Mouse (Mus musculus) kidney, postnatal 0 days (tissue): ENCODE results near the gene Dlg4. TPM values are rescaled to one million over a fixed set of nuclear protein-coding genes. Genes with fewer than 3 reads are reported as not detected.

Experiments used
- ATAC-seq: fragments of 200-750 bp; cut with Nextera tagmentation; replicated peaks from 2 replicates; pipeline ENCODE4 v1.8.0; 2017; ENCODE audit warnings: low read depth, moderate number of reproducible peaks, moderate TSS enrichment, moderate library complexity; ENCODE audit not compliant: low FRiP score
- DNase-seq: peaks from one replicate; pipeline ENCODE4 v3.0.0-alpha.2; 2016; ENCODE audit warnings: low spot score
- H3K27ac ChIP-seq: fragments of 300-500 bp; sonication (generic); 2 replicates; pipeline ENCODE4 v1.5.1; 2014; ENCODE audit warnings: mild to moderate bottlenecking
- H3K27me3 ChIP-seq: fragments of 300-500 bp; sonication (generic); 2 replicates; pipeline ENCODE4 v1.6.1; 2014; ENCODE audit warnings: low read length, mixed read lengths; ENCODE audit not compliant: insufficient read depth
- H3K36me3 ChIP-seq: fragments of 300-500 bp; sonication (generic); 2 replicates; pipeline ENCODE4 v1.6.1; 2014; ENCODE audit warnings: low read length, mixed read lengths; ENCODE audit not compliant: insufficient read depth
- H3K4me1 ChIP-seq: fragments of 300-500 bp; sonication (generic); replicated peaks from 2 replicates; pipeline ENCODE4 v1.6.1; 2014; ENCODE audit warnings: antibody characterized with exemption, low read length, mixed read lengths; ENCODE audit not compliant: insufficient read depth
- H3K4me2 ChIP-seq: fragments of 300-500 bp; sonication (generic); 2 replicates; pipeline ENCODE4 v1.6.1; 2014; ENCODE audit warnings: mild to moderate bottlenecking, low read length, moderate library complexity, mixed read lengths
- H3K4me3 ChIP-seq: fragments of 300-500 bp; sonication (generic); replicated peaks from 2 replicates; pipeline ENCODE4 v1.5.1; 2014; ENCODE audit warnings: low read depth, low read length
- H3K9ac ChIP-seq: fragments of 300-500 bp; sonication (generic); 2 replicates; pipeline ENCODE4 v1.6.1; 2014; ENCODE audit warnings: low read depth, low read length
- H3K9me3 ChIP-seq: fragments of 300-500 bp; sonication (generic); replicated peaks from 2 replicates; pipeline ENCODE4 v1.6.1; 2016; ENCODE audit warnings: low read length, inconsistent platforms, mixed read lengths
- CTCF ChIP-seq: IDR thresholded peaks from 2 replicates; pipeline ENCODE4 v1.5.1; 2016; ENCODE audit warnings: antibody characterized with exemption, low read depth, mild to moderate bottlenecking, moderate library complexity
- WGBS: fragments of 180-500 bp; shearing (Covaris S2); extraction: QIAGEN DNeasy Blood & Tissue Kit; methylation state at CpG from one replicate; pipeline ENCODE4 v1.1.7; 2014; 5-methylcytosine and 5-hydroxymethylcytosine counted together
- polyA plus RNA-seq: library from polyadenylated mRNA; unstranded; fragments of >200 nt; fragmentation: Nextera tagmentation; extraction: Ambion mirVana; gene quantifications from 2 replicates; pipeline ENCODE4 v1.2.1, GENCODE M21; 2015

Dlg4 gene
- polyA plus RNA-seq, 1 experiment from 2014 or later = 4.3 TPM

DNA sequence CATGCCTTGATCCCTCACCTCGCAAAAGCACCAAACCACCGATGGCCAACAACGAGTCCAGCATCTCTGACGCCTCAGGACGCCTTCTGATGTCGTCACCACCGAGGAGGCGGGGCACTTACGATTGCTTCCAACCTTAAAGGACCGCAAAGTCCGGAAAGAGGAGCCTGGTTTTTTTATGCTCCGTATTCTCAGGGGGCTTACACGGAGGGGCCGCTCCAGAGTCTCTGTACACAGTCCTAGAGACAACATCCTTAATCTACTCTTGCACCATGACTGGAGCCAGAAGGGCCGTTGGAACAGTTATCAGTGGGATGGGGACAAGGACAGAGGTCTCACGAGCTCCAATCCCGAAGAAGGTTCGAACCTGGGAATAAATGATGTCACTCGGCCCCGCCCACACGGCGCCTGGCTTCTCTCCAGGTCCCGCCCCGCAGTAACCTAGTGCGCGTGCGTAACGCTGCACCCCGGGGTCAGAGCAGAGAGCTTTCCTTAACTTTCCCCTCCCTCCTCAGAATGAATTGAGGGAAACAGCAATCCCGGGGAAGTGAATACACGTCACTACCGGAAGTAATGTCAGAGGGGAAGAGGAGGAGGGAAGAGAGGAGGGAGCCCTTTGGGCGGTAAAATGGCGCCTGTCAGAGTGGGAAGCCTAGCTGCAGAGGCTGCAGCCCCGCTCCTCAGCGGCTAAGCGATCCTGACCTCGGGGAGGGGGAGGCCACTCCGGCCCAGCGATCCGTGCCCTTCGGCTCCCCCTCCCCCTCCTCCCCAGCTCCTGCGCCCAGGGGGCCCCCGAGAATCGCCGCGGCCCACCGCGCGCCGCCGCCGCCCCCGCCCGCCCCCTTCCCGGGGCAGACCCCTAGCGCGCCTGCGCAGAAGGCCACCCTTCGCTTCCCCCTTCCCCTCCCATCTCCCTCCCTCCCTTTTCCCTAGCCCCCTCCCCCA is 36.3 kb upstream of the Dlg4 start:
- peak; percentile 100 for DNase-seq
- peak overlapping the region; percentile 99 for H3K27ac ChIP-seq
- H3K36me3 ChIP-seq = peaks cover 20% of the 10 kb centered on the region; the same call in 1 of the 2 replicates
- ATAC-seq = peak; percentile 94
- peak overlapping the region; percentile 92 for H3K4me2 ChIP-seq
- no peaks in the 10 kb centered on the region for H3K27me3 ChIP-seq
- peaks cover 23% of the 10 kb centered on the region; the same call in 1 of the 2 replicates for H3K4me1 ChIP-seq
- under 1% methylated on average over 48 of the region's 60 CpGs for WGBS
- H3K9me3 ChIP-seq = no peaks in the 10 kb centered on the region
- peak overlapping the region; percentile 97 for H3K9ac ChIP-seq
- H3K4me3 ChIP-seq = peak overlapping the region; percentile 99
- TF ChIP-seq CTCF = no peak

GRCm38 (mm10) chr11:69981141-69981762 is 35.5 kb upstream of the Dlg4 start, which contains the start of gene Ctdnep1:
Gene Ctdnep1 (plus strand): TSS chr11:69981156.
- under 1% methylated on average over 41 of the region's 43 CpGs for WGBS
- peak within 1 kb of the TSS; percentile 97 for H3K9ac ChIP-seq
- peaks cover 20% of the 10 kb centered on the region for H3K36me3 ChIP-seq
- TF ChIP-seq CTCF = no peak
- ATAC-seq = peak; percentile 7
- DNase-seq = no peak
- peak within 1 kb of the TSS; percentile 92 for H3K4me2 ChIP-seq
- H3K4me3 ChIP-seq = peak within 1 kb of the TSS; percentile 99
- peaks cover 23% of the 10 kb centered on the region; the same call in 1 of the 2 replicates for H3K4me1 ChIP-seq
- H3K27ac ChIP-seq = peak within 1 kb of the TSS; percentile 99
- H3K27me3 ChIP-seq = no peaks in the 10 kb centered on the region
- H3K9me3 ChIP-seq = no peaks in the 10 kb centered on the region

DNA sequence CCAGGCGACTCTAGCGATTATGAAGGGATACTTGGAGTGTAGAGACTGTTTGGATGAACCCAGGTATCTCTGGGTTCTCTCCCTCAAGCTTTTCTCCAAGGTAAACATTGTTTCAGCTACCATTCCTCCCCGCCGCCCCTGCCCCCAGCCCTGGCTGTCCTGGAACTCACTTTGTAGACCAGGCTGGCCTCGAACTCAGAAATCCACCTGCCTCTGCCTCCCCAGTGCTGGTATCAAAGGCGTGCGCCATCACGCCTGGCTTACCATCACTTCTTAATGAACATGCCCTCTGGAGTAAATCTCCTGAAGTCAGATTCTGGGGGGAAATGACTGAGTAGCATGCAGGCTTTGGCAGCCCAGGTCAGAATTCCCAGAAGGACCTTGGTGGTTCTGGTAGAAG is 34.5 kb upstream of the Dlg4 start, which contains the start of gene Elp5:
Gene Elp5 (minus strand): TSS at position 293 of the 400 bp plus-strand sequence.
- peak within 1 kb of the TSS; percentile 97 for H3K9ac ChIP-seq
- 43% methylated on average over 8 of the region's 8 CpGs for WGBS
- DNase-seq = no peak
- peak within 1 kb of the TSS; percentile 92 for H3K4me2 ChIP-seq
- no peaks in the 10 kb centered on the region for H3K9me3 ChIP-seq
- peaks cover 26% of the 10 kb centered on the region for H3K36me3 ChIP-seq
- H3K4me1 ChIP-seq = peaks cover 23% of the 10 kb centered on the region; the same call in 1 of the 2 replicates
- no peaks in the 10 kb centered on the region for H3K27me3 ChIP-seq
- peak within 1 kb of the TSS; percentile 99 for H3K27ac ChIP-seq
- peak within 1 kb of the TSS; percentile 99 for H3K4me3 ChIP-seq
- no peak for TF ChIP-seq CTCF
- ATAC-seq = no peak

DNA sequence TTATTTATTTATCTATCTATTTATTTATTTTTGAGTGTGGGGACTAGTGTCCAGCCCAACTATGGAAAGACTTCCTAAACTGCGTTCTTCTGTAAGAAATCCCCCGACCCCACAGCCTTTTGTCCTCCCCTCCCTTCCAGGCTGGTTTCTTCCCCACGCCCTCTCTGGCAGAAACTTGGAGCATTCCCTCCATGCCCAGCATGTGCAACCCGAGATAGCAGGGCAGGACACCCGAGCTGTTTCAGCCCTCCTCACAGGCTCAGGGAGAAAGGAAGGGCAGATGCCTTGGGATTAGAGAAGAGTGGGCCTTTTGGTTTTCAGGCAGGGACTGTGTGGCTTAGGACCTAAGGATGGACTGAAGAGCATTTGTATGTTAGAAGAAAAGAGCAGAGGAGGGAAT is 33.9 kb upstream of the Dlg4 start:
- no peak for TF ChIP-seq CTCF
- H3K4me2 ChIP-seq = peak overlapping the region; percentile 92
- H3K4me3 ChIP-seq = no peak overlapping the region
- H3K27ac ChIP-seq = no peak overlapping the region; the same call in 1 of the 2 replicates
- 14% methylated on average over 5 of the region's 5 CpGs for WGBS
- no peak for ATAC-seq
- peak; percentile 63 for DNase-seq
- peaks cover 31% of the 10 kb centered on the region for H3K36me3 ChIP-seq
- peaks cover 23% of the 10 kb centered on the region; the same call in 1 of the 2 replicates for H3K4me1 ChIP-seq
- H3K9me3 ChIP-seq = no peaks in the 10 kb centered on the region
- H3K27me3 ChIP-seq = no peaks in the 10 kb centered on the region
- peak overlapping the region; percentile 97 for H3K9ac ChIP-seq

DNA sequence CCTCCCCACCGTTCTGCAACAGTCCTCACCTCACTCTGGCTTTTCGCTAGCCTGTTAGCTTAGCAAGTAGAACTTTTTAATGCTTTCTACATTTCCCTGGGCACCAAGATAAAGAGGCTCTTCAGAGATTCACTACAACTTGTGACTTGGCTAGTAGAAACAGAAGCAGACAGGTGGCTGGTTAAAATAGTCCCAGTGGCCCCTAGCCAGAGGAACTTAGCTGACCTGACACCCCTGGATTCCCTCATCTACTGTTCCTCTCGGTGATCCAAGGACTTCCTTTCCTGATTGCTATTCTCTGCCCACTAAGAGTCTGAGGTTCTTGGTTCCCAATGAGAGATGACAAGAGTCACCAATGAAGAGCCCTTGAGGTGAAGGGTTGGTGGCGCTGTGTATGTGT is 33.4 kb upstream of the Dlg4 start:
- 0 out of 2 replicates have a peak overlapping the region, but pooled peaks have one; percentile 97 for H3K9ac ChIP-seq
- no peaks in the 10 kb centered on the region for H3K9me3 ChIP-seq
- H3K27me3 ChIP-seq = no peaks in the 10 kb centered on the region
- ATAC-seq = no peak
- no peak for TF ChIP-seq CTCF
- peak overlapping the region; percentile 92; the same call in 1 of the 2 replicates for H3K4me2 ChIP-seq
- H3K4me1 ChIP-seq = peaks cover 23% of the 10 kb centered on the region; the same call in 1 of the 2 replicates
- no peak overlapping the region for H3K27ac ChIP-seq
- H3K4me3 ChIP-seq = no peak overlapping the region
- H3K36me3 ChIP-seq = peaks cover 36% of the 10 kb centered on the region
- DNase-seq = no peak
- WGBS = 62% methylated on average over 4 of the region's 4 CpGs

DNA sequence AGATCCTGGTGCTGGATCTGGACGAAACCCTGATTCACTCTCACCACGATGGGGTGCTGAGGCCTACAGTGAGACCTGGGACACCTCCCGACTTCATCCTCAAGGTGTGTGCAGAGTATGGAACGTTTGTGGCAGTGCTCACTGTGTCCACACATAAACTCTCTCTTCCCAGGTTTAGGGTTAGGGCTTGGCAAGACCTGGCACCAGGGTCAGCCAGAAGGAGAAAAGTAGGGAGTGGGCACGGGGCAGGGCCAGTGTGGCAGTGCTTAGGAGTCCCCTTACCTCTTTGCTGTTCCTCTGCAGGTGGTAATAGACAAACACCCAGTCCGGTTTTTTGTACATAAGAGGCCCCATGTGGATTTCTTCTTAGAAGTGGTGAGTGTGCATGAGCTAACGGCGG is 32.3 kb upstream of the Dlg4 start:
- no peak for DNase-seq
- no peak overlapping the region for H3K27ac ChIP-seq
- H3K36me3 ChIP-seq = peaks cover 46% of the 10 kb centered on the region
- 88% methylated on average over 8 of the region's 8 CpGs for WGBS
- no peak overlapping the region for H3K4me3 ChIP-seq
- no peak overlapping the region for H3K4me2 ChIP-seq
- no peak overlapping the region for H3K9ac ChIP-seq
- peaks cover 21% of the 10 kb centered on the region; the same call in 1 of the 2 replicates for H3K4me1 ChIP-seq
- ATAC-seq = no peak
- no peaks in the 10 kb centered on the region for H3K27me3 ChIP-seq
- H3K9me3 ChIP-seq = no peaks in the 10 kb centered on the region
- no peak for TF ChIP-seq CTCF
